ENCODE assay signal across 18 mouse cellular contexts in genomic region chr9:76722881-76723280, GRCm38 (mm10).
"Had no signal": no experiment of that assay in that cellular context is flagged by ENCODE, and none has a peak within 500 bp of the region (broad histone marks: within the 10 kb centered on the region; RNA-seq: fewer than 3 reads in every experiment).

No protein-coding gene starts in this region.

- H3K4me3 ChIP-seq: layer of hippocampus, adult 2 months; liver, embryonic 13.5 days; megakaryocyte, embryonic 14.5 days; midbrain, embryonic 10.5 days; midbrain, embryonic 13.5 days; myocyte; neural tube, embryonic 13.5 days had no signal

- H3K4me1 ChIP-seq: liver, embryonic 13.5 days; megakaryocyte, embryonic 14.5 days; midbrain, embryonic 10.5 days; midbrain, embryonic 13.5 days; neural tube, embryonic 13.5 days had no signal

- ATAC-seq: midbrain, embryonic 13.5 days; midbrain, embryonic 16.5 days had no signal

- DNase-seq: kidney, postnatal 25 days; layer of hippocampus, adult 9-11 months; liver, embryonic 13.5 days; lung, adult 2 months; lung, postnatal 14 days; thymus, adult 2 months; thymus, postnatal 14 days; thymus, postnatal 4 days had no signal

- H3K27me3 ChIP-seq: liver, embryonic 13.5 days; megakaryocyte, embryonic 14.5 days; midbrain, embryonic 13.5 days; neural tube, embryonic 13.5 days had no signal

- H3K36me3 ChIP-seq: liver, embryonic 13.5 days; midbrain, embryonic 10.5 days; midbrain, embryonic 13.5 days; neural tube, embryonic 13.5 days had no signal

- H3K27ac ChIP-seq: kidney, postnatal 0 days; layer of hippocampus, adult 2 months; liver, embryonic 13.5 days; macrophage; midbrain, embryonic 10.5 days; midbrain, embryonic 13.5 days; neural tube, embryonic 13.5 days; stomach, postnatal 0 days had no signal
